Mouse (Mus musculus) liver (tissue): Measurements from ENCODE around the gene Smoc1.
A peak's percentile ranks its signal among the peaks of the same experiment; 100 is the strongest.

Experiments
- DNase-seq: peaks from one replicate; pipeline ENCODE4 v3.0.0-alpha.2; 2020; ENCODE audit warnings: mixed read lengths

The Smoc1 gene

GRCm38 (mm10) chr12:81026995-81027942 is 661 bp downstream of the Smoc1 start:
- no peak for DNase-seq

GRCm38 (mm10) chr12:81028291-81028920 is 1.8 kb downstream of the Smoc1 start:
- DNase-seq: no peak

GRCm38 (mm10) chr12:81029731-81030130 is 3.1 kb downstream of the Smoc1 start:
- no peak for DNase-seq

- DNase-seq: no peak
Measured at GRCm38 (mm10) chr12:81031579-81031978, 5.0 kb downstream of the Smoc1 start.

GRCm38 (mm10) chr12:81033389-81034041 is 6.9 kb downstream of the Smoc1 start:
- peak; percentile 35 for DNase-seq

GRCm38 (mm10) chr12:81034042-81034417 is 7.4 kb downstream of the Smoc1 start:
- DNase-seq: no peak

GRCm38 (mm10) chr12:81035850-81036249 is 9.2 kb downstream of the Smoc1 start:
- no peak for DNase-seq

GRCm38 (mm10) chr12:81043616-81044015 is 17.0 kb downstream of the Smoc1 start:
- DNase-seq: no peak

GRCm38 (mm10) chr12:81046926-81047325 is 20.3 kb downstream of the Smoc1 start:
- DNase-seq: no peak

- DNase-seq: no peak
Measured at GRCm38 (mm10) chr12:81049661-81050060, 23.1 kb downstream of the Smoc1 start.

- no peak for DNase-seq
Measured at GRCm38 (mm10) chr12:81055000-81055705, 28.5 kb downstream of the Smoc1 start.

- DNase-seq: no peak
Measured at GRCm38 (mm10) chr12:81055811-81056210, 29.2 kb downstream of the Smoc1 start.

GRCm38 (mm10) chr12:81057619-81058018 is 31.0 kb downstream of the Smoc1 start:
- DNase-seq: no peak

GRCm38 (mm10) chr12:81058561-81058960 is 32.0 kb downstream of the Smoc1 start:
- no peak for DNase-seq

- DNase-seq: no peak
Measured at GRCm38 (mm10) chr12:81061831-81062361, 35.3 kb downstream of the Smoc1 start.

- DNase-seq: no peak
Measured at GRCm38 (mm10) chr12:81063336-81063955, 36.8 kb downstream of the Smoc1 start.

GRCm38 (mm10) chr12:81074139-81074538 is 47.5 kb downstream of the Smoc1 start:
- DNase-seq: no peak

GRCm38 (mm10) chr12:81074941-81075340 is 48.3 kb downstream of the Smoc1 start:
- no peak for DNase-seq

GRCm38 (mm10) chr12:81077953-81078646 is 51.5 kb downstream of the Smoc1 start:
- no peak for DNase-seq

GRCm38 (mm10) chr12:81080345-81080744 is 53.7 kb downstream of the Smoc1 start:
- no peak for DNase-seq

- no peak for DNase-seq
Measured at GRCm38 (mm10) chr12:81081031-81081430, 54.4 kb downstream of the Smoc1 start.

GRCm38 (mm10) chr12:81083146-81083545 is 56.5 kb downstream of the Smoc1 start:
- DNase-seq: no peak
